8 mouse cellular contexts compared by ENCODE assay signal in the genomic region with DNA sequence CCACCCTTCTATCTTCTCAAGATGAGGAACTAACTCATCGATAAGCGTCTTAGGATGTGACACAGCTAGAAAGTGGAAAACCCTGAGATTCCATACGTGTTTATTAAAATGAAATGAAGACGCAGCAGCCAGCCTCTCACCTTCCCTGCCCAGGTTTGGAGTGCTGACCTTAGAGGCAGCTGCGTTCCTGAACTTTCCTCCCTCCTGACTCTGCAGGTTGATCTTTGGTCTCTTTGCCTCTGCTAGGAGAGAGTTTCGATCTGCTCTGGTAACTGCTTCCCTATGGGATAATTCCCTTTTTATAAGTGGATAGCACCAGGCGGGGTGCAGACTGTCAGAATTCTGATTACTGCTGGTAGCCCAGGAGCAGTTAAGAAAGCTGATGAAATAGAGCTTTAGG. TPM values are rescaled to one million over a fixed set of nuclear protein-coding genes. Genes with fewer than 3 reads are reported as not detected.
DNase-seq lines count a peak whose midpoint lies in the region; ATAC-seq and TF ChIP-seq lines count a peak whose summit lies in the region.

No protein-coding gene starts in this region.

- peak overlapping the region; percentile 94; the same call in 1 of the 2 replicates for H3K4me3 ChIP-seq in lung, postnatal 0 days (ENCODE audit: low read depth, low read length)
- H3K4me3 ChIP-seq in hindbrain, embryonic 13.5 days: peak overlapping the region; percentile 65
- H3K4me3 ChIP-seq in limb, embryonic 15.5 days: peak overlapping the region; percentile 91
- peak overlapping the region; percentile 96 for H3K4me3 ChIP-seq in stomach, postnatal 0 days (ENCODE audit: low read depth, low read length)

- H3K9ac ChIP-seq in lung, postnatal 0 days (replicated peaks; ENCODE audit: low read depth): peak overlapping the region; percentile 87; the same call in 1 of the 2 replicates
- peak overlapping the region; percentile 92 for H3K9ac ChIP-seq in hindbrain, embryonic 13.5 days
- H3K9ac ChIP-seq in limb, embryonic 15.5 days: no peak overlapping the region
- no peak overlapping the region; the same call in 1 of the 2 replicates for H3K9ac ChIP-seq in stomach, postnatal 0 days (ENCODE audit: low read length)

- H3K36me3 ChIP-seq in lung, postnatal 0 days (ENCODE audit: insufficient read depth, low read length): no peaks in the 10 kb centered on the region
- peaks cover 9% of the 10 kb centered on the region for H3K36me3 ChIP-seq in hindbrain, embryonic 13.5 days
- peaks cover 16% of the 10 kb centered on the region for H3K36me3 ChIP-seq in limb, embryonic 15.5 days
- H3K36me3 ChIP-seq in stomach, postnatal 0 days (ENCODE audit: control insufficient read depth, insufficient read depth, low read length): no peaks in the 10 kb centered on the region

- no peak for DNase-seq in lung, postnatal 0 days (ENCODE audit: low spot score)
- DNase-seq in lung, postnatal 14 days: no peak
- no peak for DNase-seq in stomach, postnatal 0 days (ENCODE audit: low spot score)
- no peak for DNase-seq in spleen, postnatal 4 days (ENCODE audit: low spot score in 2 of 2)
- no peak for DNase-seq in embryo, embryonic 11 days
- DNase-seq in gastrocnemius, postnatal 4 days (ENCODE audit: low spot score in 2 of 2): no peak

- H3K4me1 ChIP-seq in lung, postnatal 0 days (ENCODE audit: insufficient read depth, low read depth, low read length): peaks cover 9% of the 10 kb centered on the region; the same call in 1 of the 2 replicates
- peaks cover 39% of the 10 kb centered on the region for H3K4me1 ChIP-seq in hindbrain, embryonic 13.5 days (replicated peaks)
- peaks cover 27% of the 10 kb centered on the region for H3K4me1 ChIP-seq in limb, embryonic 15.5 days
- H3K4me1 ChIP-seq in stomach, postnatal 0 days (replicated peaks; ENCODE audit: control insufficient read depth, insufficient read depth): peaks cover 3% of the 10 kb centered on the region; the same call in 1 of the 2 replicates

- peak overlapping the region; percentile 100 for H3K27ac ChIP-seq in lung, postnatal 0 days (ENCODE audit: low read length)
- no peak overlapping the region for H3K27ac ChIP-seq in hindbrain, embryonic 13.5 days
- H3K27ac ChIP-seq in limb, embryonic 15.5 days: peak overlapping the region; percentile 100; the same call in 1 of the 2 replicates
- peak overlapping the region; percentile 100; the same call in 1 of the 2 replicates for H3K27ac ChIP-seq in stomach, postnatal 0 days (replicated peaks)

- peak overlapping the region; percentile 71; the same call in 1 of the 2 replicates for H3K4me2 ChIP-seq in lung, postnatal 0 days (replicated peaks; ENCODE audit: low read depth, low read length)
- peak overlapping the region; percentile 84 for H3K4me2 ChIP-seq in hindbrain, embryonic 13.5 days
- H3K4me2 ChIP-seq in limb, embryonic 15.5 days: peak overlapping the region; percentile 78; the same call in 1 of the 2 replicates
- H3K4me2 ChIP-seq in stomach, postnatal 0 days (replicated peaks; ENCODE audit: low read depth): peak overlapping the region; percentile 80

- no peak for ATAC-seq in lung, postnatal 0 days
- no peak for ATAC-seq in hindbrain, embryonic 13.5 days (ENCODE audit: low FRiP score)
- ATAC-seq in limb, embryonic 15.5 days (ENCODE audit: insufficient number of reproducible peaks, low FRiP score, low TSS enrichment, low read depth): no peak
- no peak for ATAC-seq in stomach, postnatal 0 days (ENCODE audit: low FRiP score, low TSS enrichment)

- TF ChIP-seq CTCF in lung, postnatal 0 days (IDR thresholded peaks at IDR 0.05): no peak
- TF ChIP-seq CTCF in stomach, postnatal 0 days (IDR thresholded peaks at IDR 0.05; ENCODE audit: low read depth): no peak

- TF ChIP-seq EP300 in lung, postnatal 0 days (IDR thresholded peaks at IDR 0.05): no peak
- no peak for TF ChIP-seq EP300 in stomach, postnatal 0 days (optimal IDR thresholded peaks at IDR 0.05)

- no peaks in the 10 kb centered on the region for H3K27me3 ChIP-seq in lung, postnatal 0 days (replicated peaks; ENCODE audit: insufficient read depth, low read length)
- H3K27me3 ChIP-seq in hindbrain, embryonic 13.5 days: no peaks in the 10 kb centered on the region
- H3K27me3 ChIP-seq in limb, embryonic 15.5 days: no peaks in the 10 kb centered on the region
- no peaks in the 10 kb centered on the region for H3K27me3 ChIP-seq in stomach, postnatal 0 days (ENCODE audit: control insufficient read depth, insufficient read depth, low read length)

- WGBS in lung, postnatal 0 days: 77% methylated on average over 7 of the region's 7 CpGs
- WGBS in hindbrain, embryonic 13.5 days: 91% methylated on average over 7 of the region's 7 CpGs
- 83% methylated on average over 7 of the region's 7 CpGs for WGBS in limb, embryonic 15.5 days
- 74% methylated on average over 7 of the region's 7 CpGs for WGBS in stomach, postnatal 0 days

- H3K9me3 ChIP-seq in lung, postnatal 0 days (ENCODE audit: low read length): no peaks in the 10 kb centered on the region
- H3K9me3 ChIP-seq in hindbrain, embryonic 13.5 days: no peaks in the 10 kb centered on the region
- no peaks in the 10 kb centered on the region for H3K9me3 ChIP-seq in limb, embryonic 15.5 days
- H3K9me3 ChIP-seq in stomach, postnatal 0 days (ENCODE audit: control insufficient read depth, low read length): no peaks in the 10 kb centered on the region

RNA-seq across cellular contexts. Expression of gene Dnajb12, which starts 1.5 kb away (rescaled TPM):
- 19.8 and 24.4 TPM in 2 replicates for polyA plus RNA-seq in lung, postnatal 0 days (2015; fragmentation: Nextera tagmentation; extraction: Ambion mirVana)
- 18.4 and 19.2 TPM in 2 replicates for polyA plus RNA-seq in hindbrain, embryonic 13.5 days (2015; fragmentation: Nextera tagmentation; extraction: Ambion mirVana)
- polyA plus RNA-seq in limb, embryonic 15.5 days (2015; fragmentation: Nextera tagmentation; extraction: Ambion mirVana): 19.5 and 22.9 TPM in 2 replicates
- 17.4 and 19.0 TPM in 2 replicates for polyA plus RNA-seq in stomach, postnatal 0 days (2015; fragmentation: Nextera tagmentation; extraction: Ambion mirVana)
- 10 to 100 TPM; 45.0 to 51.3 TPM for total RNA-seq in gastrocnemius, postnatal 4 days (2021)

Comparison
In these comparisons a context has a peak if more than half of its experiments do, and no peak if none do; other contexts are left out.
1. H3K9ac ChIP-seq: peak in lung, postnatal 0 days (single experiment) and hindbrain, embryonic 13.5 days (single experiment); none in limb, embryonic 15.5 days (single experiment) and stomach, postnatal 0 days (single experiment).
2. Peak in every context shown above with its lines, with median percentiles within 50 percentile points of each other: H3K4me2 ChIP-seq and H3K4me3 ChIP-seq.